Mouse (Mus musculus) brain, embryonic 18.5 days (tissue): ENCODE data around the gene Trim59.
"Not testable (repeated sequence)": the region's sequence is repeated elsewhere in the genome, so short reads cannot be mapped to it uniquely, and the experiment has no call there.

Experiments
- DNase-seq: peaks from one replicate; pipeline ENCODE4 v3.0.0-alpha.2; 2012; ENCODE audit warnings: low read depth, low spot score

Gene Trim59

GRCm38 (mm10) chr3:69044645-69045399, at the start of gene Trim59:
Gene Trim59, minus strand, starts transcription at chr3:69044755.
- peak; percentile 86 for DNase-seq

DNA sequence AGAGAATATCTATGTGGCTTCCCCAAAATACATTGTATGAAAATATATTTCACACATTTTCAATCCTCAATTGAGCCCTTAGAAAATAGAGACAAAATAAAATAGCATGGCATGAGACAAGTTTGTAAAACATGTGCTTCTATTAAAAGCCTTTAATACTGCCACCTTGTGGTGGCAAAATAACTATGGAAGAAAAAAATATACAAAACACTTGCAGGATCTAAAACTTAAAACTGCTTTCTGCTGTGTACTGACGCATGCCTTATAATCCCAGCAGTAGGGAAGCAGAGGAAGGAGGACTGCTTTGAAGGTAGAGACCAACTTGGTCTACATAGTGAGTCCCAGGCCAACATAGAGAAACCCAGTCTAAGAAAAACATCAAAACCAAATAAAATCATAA, 19.4 kb upstream of the Trim59 start:
- peak; percentile 12 for DNase-seq

- DNase-seq, result no peak
These were observed 18.2 kb upstream of the Trim59 start for GRCm38 (mm10) chr3:69062764-69063163.

- DNase-seq, result no peak
These were observed 16.1 kb upstream of the Trim59 start for GRCm38 (mm10) chr3:69060672-69061071.

DNA sequence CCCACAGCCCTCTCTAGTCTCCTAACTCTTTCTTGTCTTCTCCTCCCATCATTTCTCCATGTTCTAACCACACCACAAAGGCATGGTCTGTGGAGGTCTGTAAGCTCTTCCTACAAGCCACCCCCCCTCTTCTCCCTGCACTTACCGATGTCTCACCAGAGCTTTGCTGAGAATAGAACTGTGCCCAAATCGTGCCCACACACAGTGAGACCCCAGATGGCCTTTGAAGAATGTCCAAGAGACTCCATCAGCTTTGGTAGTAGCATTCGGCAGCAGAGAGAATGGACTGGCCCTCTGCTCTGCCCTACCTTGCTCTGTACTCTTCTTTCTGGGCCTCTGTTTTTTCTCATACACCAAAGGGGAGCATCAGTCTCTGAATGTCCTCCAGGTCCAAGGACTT, 11.3 kb upstream of the Trim59 start:
- DNase-seq, result no peak

DNA sequence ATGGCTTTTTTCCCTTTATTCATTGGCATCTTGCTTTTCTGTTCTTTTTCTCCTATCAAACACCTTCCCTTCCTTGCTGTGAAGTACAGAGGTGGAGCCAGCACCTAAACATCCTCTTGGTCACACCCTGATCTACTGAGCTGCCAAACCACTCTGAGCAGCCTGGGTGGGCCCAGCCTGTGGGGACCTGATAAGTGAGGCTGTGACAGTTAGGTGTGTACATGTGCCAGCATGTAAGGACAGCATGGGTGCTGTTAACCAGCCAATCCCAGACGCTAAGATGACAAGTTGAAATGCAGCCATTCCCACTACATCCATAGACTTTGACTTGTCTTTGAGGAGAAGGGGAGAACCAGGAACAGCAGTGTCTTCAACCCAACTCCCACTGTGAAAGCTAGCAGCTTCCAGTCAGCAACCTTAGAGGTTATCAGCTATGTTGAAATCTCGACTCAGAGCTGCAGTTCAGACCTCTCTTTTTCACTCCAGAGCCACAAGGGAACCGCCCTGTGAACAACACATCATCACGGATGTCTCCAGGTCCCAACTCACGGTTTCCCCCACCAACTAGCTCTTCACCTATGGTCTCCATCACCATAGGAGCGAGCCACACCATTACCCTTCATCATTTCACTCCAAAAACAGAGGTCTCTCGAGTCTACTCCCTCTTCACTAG, 10.3 kb upstream of the Trim59 start:
- no peak for DNase-seq

- DNase-seq, result no peak
These were observed 7.3 kb upstream of the Trim59 start for GRCm38 (mm10) chr3:69051894-69052293.

DNA sequence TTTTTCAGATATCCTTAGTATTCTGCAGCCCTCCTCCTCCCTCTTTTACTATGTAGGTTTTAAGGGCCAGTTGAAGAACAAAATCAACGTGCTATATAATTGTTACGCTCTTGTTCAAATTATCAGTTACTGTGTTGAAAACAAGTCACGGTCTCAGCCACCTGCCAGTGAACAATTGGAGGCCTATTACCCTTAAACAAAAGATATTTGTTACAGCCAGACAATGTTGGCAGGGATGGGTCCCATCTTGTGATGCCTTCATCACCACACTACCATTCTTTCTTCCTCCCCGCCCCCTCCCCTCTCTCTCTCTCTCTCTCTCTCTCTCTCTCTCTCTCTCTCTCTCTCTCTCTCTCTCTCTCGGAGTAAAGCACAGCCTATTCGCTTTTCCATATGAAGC, 4.5 kb upstream of the Trim59 start:
- no peak for DNase-seq

DNA sequence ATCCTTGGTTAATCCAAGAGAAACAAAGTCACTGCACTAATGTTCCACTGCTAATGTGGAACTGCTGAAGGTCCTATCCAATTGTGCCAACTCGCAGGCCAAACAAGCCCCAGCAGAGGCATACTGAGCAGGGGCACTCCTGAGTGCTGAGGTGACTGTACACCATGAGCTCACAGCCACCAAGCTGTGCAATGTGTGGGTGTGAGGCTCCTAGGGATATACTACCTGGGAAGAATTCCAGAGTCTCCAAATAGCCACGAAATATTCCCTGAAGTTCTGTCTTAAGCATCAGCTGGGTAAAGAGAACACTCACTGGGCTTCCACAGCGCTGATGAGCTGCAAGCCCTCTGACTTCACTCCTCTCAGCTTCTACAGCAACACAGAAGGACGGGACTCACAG, 3.1 kb upstream of the Trim59 start:
- DNase-seq, result no peak

DNA sequence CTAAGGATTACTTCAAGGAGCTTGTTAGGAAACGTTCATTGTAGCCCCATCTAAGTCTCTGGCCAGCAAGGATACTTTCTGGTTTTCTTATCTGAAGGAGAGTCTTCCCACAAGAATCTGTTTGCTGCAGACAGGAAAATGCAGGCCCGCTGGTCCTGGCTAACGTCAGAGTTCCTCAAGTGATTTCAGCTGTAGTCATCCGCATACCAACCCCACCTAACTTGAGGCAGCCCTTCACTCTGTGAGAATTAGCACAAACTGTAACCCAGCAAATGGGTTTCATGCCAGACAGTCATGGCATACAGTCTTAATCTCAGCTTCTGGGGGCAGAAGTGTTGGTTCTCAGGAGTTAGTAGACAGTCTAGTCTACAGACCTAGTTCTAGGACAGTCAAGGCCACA, 2.0 kb upstream of the Trim59 start:
- no peak for DNase-seq

DNA sequence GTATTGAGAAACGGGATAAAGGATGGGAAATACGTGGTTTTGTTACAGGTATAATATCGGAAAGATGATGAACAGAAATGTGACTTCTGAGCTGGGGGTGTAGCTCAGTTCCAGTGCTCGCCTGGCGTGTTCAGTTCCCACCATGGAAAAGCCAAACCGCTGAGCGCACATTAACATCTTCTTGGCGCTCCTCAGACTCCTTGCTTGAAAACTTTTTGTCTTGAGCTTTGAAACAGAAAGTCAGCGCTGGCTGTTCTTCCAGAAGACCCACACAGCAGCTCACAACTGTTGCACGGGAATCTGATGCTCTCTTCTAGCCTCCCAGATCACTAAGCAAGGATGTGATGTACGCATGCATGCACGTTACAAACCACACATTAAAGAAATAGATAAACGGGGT, 1.2 kb upstream of the Trim59 start:
- no peak for DNase-seq

DNA sequence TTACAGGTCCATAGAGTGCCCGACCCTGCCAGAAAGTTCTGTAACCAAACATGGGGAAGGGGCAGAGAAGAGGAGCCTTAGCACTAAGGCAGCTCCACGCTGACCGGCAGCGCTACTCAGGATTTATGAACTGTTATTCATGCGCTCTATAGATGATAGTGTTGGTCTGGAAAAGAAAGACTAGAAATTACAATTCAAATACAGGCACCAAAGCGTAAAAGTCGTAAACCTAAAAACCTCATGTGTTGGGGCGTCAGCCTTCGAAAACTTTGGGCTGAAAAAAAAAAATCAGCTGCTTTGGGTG, 797 bp upstream of the Trim59 start:
- DNase-seq, result peak; percentile 6

- peak; percentile 12 for DNase-seq
These were observed 376 bp downstream of the Trim59 start for GRCm38 (mm10) chr3:69044167-69044591.

GRCm38 (mm10) chr3:69041298-69041697, 3.3 kb downstream of the Trim59 start:
- no peak for DNase-seq

- DNase-seq, result no peak
These were observed 4.5 kb downstream of the Trim59 start for GRCm38 (mm10) chr3:69040105-69040504.

GRCm38 (mm10) chr3:69026133-69026783, 18.3 kb downstream of the Trim59 start:
- DNase-seq, result no peak

DNA sequence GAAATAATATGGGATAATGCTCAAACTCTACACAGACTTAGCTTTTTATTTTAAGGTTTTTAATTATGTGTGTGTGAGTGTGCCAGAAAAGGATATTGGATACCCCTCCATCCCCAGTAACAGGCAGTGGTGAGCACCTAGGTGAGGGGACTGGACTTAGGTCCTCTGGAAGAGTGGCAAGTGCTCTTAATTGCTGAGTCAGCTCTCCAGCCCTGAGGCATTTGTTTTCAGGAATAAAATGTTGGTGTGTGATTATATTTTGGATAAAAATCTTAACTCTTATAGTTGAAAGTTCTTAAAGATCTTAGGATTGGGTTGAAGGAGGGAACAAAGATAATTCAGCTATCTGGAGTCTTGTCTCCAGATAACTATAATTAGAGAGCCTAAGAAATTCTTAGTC, 23.8 kb downstream of the Trim59 start:
- DNase-seq, result no peak

GRCm38 (mm10) chr3:69020285-69020684, 24.3 kb downstream of the Trim59 start:
- no peak for DNase-seq

DNA sequence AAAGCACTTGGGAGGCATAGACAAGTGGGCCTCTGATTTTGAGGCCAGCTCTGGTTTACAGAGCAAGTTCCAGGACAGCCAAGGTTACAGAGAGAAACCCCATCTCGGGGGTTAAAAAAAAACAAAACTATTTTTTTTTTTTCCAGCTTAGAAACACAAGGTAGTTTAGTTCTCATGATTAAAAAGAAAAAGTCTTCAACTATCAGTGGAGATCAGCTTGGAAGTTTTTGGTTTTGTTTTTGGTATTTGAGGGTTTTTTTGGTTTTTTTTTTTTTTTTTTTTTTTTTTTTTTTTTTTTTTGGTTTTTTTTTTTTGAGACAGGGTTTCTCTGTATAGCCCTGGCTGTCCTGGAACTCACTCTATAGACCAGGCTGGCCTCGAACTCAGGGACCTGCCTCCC, 25.9 kb downstream of the Trim59 start:
- DNase-seq, result not testable (repeated sequence)

DNA sequence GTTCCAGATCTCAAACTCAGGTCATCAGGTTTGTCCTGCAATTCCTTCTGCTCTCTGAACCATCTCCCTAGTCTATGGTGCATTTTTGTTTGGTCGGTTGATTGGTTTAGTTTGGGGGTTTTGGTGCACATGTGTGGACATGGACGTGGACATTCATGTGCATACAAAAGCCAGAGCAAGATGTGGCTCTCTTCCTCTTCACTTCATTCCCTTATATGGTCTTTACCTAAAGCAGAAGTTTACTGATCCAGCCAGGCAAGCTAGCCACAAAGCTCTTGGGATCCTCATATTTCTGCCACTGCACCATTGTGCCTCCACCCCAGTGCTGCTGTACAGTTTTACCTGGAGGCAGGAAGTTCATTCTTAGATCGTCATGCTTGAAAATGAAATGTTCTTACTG, 27.4 kb downstream of the Trim59 start:
- DNase-seq, result no peak

DNA sequence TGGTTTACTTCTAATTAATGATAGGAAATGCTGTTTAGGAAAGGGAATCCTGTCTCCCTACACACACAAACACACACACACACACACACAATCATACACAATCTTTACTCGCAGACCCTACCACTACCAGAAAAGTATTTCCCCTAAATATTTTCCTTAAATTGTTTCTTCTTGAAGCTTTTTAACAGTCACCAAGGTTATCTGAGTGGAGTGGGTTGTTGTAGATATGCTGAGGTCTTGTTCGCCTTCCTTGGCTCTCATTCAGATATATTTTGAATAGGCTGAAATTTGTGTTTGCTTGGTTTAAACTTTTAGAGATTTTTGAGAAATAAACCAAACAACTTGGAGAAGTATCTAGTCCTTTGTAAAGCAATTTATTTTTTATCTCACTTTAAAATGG, 35.7 kb downstream of the Trim59 start:
- no peak for DNase-seq

GRCm38 (mm10) chr3:69006246-69006760, 38.3 kb downstream of the Trim59 start:
- no peak for DNase-seq
